Mouse (Mus musculus) forebrain, embryonic 12.5 days (tissue): Measurements from ENCODE around the gene Phlda2. TPM values are rescaled to one million over a fixed set of nuclear protein-coding genes. Genes with fewer than 3 reads are reported as not detected.

Experiments used
- ATAC-seq: fragments of 200-750 bp; cut with Nextera tagmentation; 2 replicates; pipeline ENCODE4 v1.8.0; 2017; ENCODE audit warnings: moderate TSS enrichment; ENCODE audit not compliant: low FRiP score
- H3K27ac ChIP-seq: fragments of 300-500 bp; sonication (generic); 2 replicates; pipeline ENCODE4 v1.5.1; 2016; ENCODE audit warnings: mild to moderate bottlenecking
- H3K27me3 ChIP-seq: fragments of 300-500 bp; sonication (generic); 2 replicates; pipeline ENCODE4 v1.6.1; 2016; ENCODE audit warnings: mild to moderate bottlenecking
- H3K36me3 ChIP-seq: fragments of 300-500 bp; sonication (generic); replicated peaks from 2 replicates; pipeline ENCODE4 v1.6.1; 2016; ENCODE audit warnings: mild to moderate bottlenecking
- H3K4me1 ChIP-seq: fragments of 300-500 bp; sonication (generic); 2 replicates; pipeline ENCODE4 v1.6.1; 2016
- H3K4me2 ChIP-seq: fragments of 300-500 bp; sonication (generic); 2 replicates; pipeline ENCODE4 v1.6.1; 2016; ENCODE audit warnings: mild to moderate bottlenecking, moderate library complexity
- H3K4me3 ChIP-seq: fragments of 300-500 bp; sonication (generic); replicated peaks from 2 replicates; pipeline ENCODE4 v1.5.1; 2016; ENCODE audit warnings: mild to moderate bottlenecking
- H3K9ac ChIP-seq: fragments of 300-500 bp; sonication (generic); 2 replicates; pipeline ENCODE4 v1.6.1; 2016; ENCODE audit warnings: mild to moderate bottlenecking
- H3K9me3 ChIP-seq: fragments of 300-500 bp; sonication (generic); 2 replicates; pipeline ENCODE4 v1.6.1; 2016
- WGBS: fragments of 180-500 bp; shearing (Covaris S2); methylation state at CpG from one replicate; pipeline ENCODE4 v1.1.7; 2016; 5-methylcytosine and 5-hydroxymethylcytosine counted together
- polyA plus RNA-seq: library from polyadenylated mRNA; unstranded; fragments of >200 nt; fragmentation: Nextera tagmentation; extraction: Ambion mirVana; gene quantifications from 2 replicates; pipeline ENCODE4 v1.2.1, GENCODE M21; 2016

Phlda2 gene
- polyA plus RNA-seq, 1 experiment from 2014 or later: 0.79 TPM

- Histone ChIP-seq H3K4me2 (no peak overlapping the region), H3K4me3 (no peak overlapping the region), H3K4me1 (peaks cover 14% of the 10 kb centered on the region), H3K36me3 (no peaks in the 10 kb centered on the region), H3K27me3 (peaks cover 53% of the 10 kb centered on the region), H3K27ac (no peak overlapping the region), H3K9me3 (no peaks in the 10 kb centered on the region), H3K9ac (no peak overlapping the region)
- ATAC-seq: no peak
- WGBS: 82% methylated on average over 4 of the region's 4 CpGs
Observed at GRCm38 (mm10) chr7:143498584-143498983, 4.4 kb downstream of the Phlda2 start.

DNA sequence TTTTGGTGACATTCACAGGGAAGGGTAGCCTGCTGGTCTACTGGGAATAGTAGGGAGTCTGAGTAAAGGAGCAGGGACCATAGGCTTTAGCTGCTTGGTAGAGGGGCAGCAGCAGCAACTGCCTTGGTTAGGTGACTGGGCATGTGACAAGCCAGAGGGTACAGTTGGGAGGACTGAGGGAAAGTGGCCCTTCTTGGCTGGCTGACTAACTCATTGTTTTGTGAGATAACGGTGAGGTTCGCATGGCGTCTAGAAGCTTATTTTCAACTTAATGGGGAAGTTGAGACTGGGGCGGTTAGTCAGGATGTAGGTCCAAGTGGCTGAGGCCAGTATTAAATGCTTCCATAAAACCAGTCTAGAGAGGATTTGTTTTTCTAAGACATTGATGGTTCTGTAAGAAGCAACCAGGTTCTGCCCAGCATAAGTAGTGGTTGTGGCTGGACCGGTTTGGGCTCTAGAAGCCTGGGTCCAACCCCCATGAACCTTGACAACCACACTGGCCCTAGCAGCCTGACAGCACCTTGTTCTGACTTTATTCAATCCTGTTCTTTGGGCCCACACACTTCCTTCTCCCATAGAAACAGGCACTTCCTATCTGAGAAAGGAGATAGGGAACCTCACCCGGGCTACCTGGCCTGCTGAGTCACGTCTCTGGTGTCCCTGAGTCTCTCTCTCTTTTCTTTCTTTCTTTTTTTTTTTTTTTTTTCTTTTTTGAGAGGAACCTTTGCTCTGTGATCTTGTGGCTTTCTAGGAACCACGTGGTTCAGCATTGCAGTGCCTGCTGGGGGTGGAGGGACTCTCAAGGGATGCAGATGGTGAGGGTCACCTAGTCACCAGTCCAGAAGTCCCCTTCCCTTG lies 7.6 kb downstream of the Phlda2 start:
- H3K4me2 ChIP-seq: no peak overlapping the region
- WGBS: 82% methylated on average over 8 of the region's 8 CpGs
- no peak for ATAC-seq
- H3K4me3 ChIP-seq: no peak overlapping the region
- H3K27me3 ChIP-seq: peaks cover 36% of the 10 kb centered on the region
- H3K4me1 ChIP-seq: no peaks in the 10 kb centered on the region
- H3K36me3 ChIP-seq: no peaks in the 10 kb centered on the region
- H3K9me3 ChIP-seq: no peaks in the 10 kb centered on the region
- no peak overlapping the region for H3K9ac ChIP-seq
- no peak overlapping the region for H3K27ac ChIP-seq

GRCm38 (mm10) chr7:143493616-143494126 lies 9.3 kb downstream of the Phlda2 start:
- no peaks in the 10 kb centered on the region for H3K9me3 ChIP-seq
- no peak overlapping the region for H3K27ac ChIP-seq
- H3K4me2 ChIP-seq: no peak overlapping the region
- WGBS: 88% methylated on average over 6 of the region's 6 CpGs
- no peak overlapping the region for H3K9ac ChIP-seq
- H3K36me3 ChIP-seq: no peaks in the 10 kb centered on the region
- no peaks in the 10 kb centered on the region for H3K4me1 ChIP-seq
- peaks cover 29% of the 10 kb centered on the region for H3K27me3 ChIP-seq
- H3K4me3 ChIP-seq: no peak overlapping the region
- ATAC-seq: no peak

DNA sequence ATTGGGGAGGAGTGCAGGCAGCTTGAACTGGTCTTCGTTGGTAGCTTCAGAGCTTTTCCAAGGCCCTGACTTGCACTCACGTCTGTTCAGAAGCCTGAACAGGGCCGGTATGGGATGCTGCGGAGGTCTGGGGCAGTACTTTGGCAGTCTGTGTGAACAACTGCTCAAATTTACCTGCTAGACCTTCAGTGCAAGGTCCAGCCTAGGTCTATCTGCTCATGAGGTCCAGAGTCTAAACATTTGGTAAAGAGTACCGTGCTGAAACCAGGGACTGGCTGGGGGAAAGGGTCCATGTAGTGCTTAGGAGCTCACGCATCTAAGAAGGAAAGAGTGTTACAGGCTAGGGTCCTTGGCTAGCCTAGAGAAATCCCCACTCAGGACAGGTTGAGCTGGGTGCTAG lies 13.2 kb downstream of the Phlda2 start:
- 82% methylated on average over 6 of the region's 6 CpGs for WGBS
- no peak for ATAC-seq
- Histone ChIP-seq H3K9ac (no peak overlapping the region), H3K4me3 (no peak overlapping the region), H3K4me1 (no peaks in the 10 kb centered on the region), H3K9me3 (no peaks in the 10 kb centered on the region), H3K4me2 (no peak overlapping the region), H3K36me3 (no peaks in the 10 kb centered on the region), H3K27ac (no peak overlapping the region), H3K27me3 (peaks cover 26% of the 10 kb centered on the region)

GRCm38 (mm10) chr7:143482541-143482940 lies 20.4 kb downstream of the Phlda2 start:
- 8% methylated on average over 6 of the region's 6 CpGs for WGBS
- H3K4me2 ChIP-seq: no peak overlapping the region
- H3K9ac ChIP-seq: no peak overlapping the region
- no peak overlapping the region for H3K4me3 ChIP-seq
- ATAC-seq: no peak
- H3K27ac ChIP-seq: no peak overlapping the region
- no peaks in the 10 kb centered on the region for H3K9me3 ChIP-seq
- no peaks in the 10 kb centered on the region for H3K36me3 ChIP-seq
- peaks cover 7% of the 10 kb centered on the region for H3K4me1 ChIP-seq
- H3K27me3 ChIP-seq: peaks cover 16% of the 10 kb centered on the region

GRCm38 (mm10) chr7:143481806-143482387 lies 21.1 kb downstream of the Phlda2 start:
- Histone ChIP-seq H3K4me2 (no peak overlapping the region), H3K36me3 (no peaks in the 10 kb centered on the region), H3K4me1 (peaks cover 7% of the 10 kb centered on the region), H3K27me3 (peaks cover 16% of the 10 kb centered on the region), H3K9ac (no peak overlapping the region), H3K4me3 (no peak overlapping the region), H3K27ac (no peak overlapping the region), H3K9me3 (no peaks in the 10 kb centered on the region)
- ATAC-seq: no peak
- 52% methylated on average over 5 of the region's 5 CpGs for WGBS

GRCm38 (mm10) chr7:143480498-143480897 lies 22.5 kb downstream of the Phlda2 start:
- no peaks in the 10 kb centered on the region for H3K36me3 ChIP-seq
- peaks cover 7% of the 10 kb centered on the region for H3K4me1 ChIP-seq
- WGBS: 35% methylated on average over 13 of the region's 13 CpGs

GRCm38 (mm10) chr7:143477800-143478199 lies 25.1 kb downstream of the Phlda2 start:
- Histone ChIP-seq H3K9me3 (no peaks in the 10 kb centered on the region), H3K9ac (no peak overlapping the region), H3K27ac (no peak overlapping the region), H3K4me2 (no peak overlapping the region), H3K36me3 (no peaks in the 10 kb centered on the region), H3K4me3 (no peak overlapping the region), H3K27me3 (peaks cover 25% of the 10 kb centered on the region), H3K4me1 (peaks cover 6% of the 10 kb centered on the region)
- no peak for ATAC-seq
- WGBS: 90% methylated on average over 5 of the region's 5 CpGs

More at GRCm38 (mm10) chr7:143480498-143480897, 22.5 kb downstream of the Phlda2 start:
- Histone ChIP-seq H3K9me3 (no peaks in the 10 kb centered on the region), H3K27ac (no peak overlapping the region), H3K9ac (no peak overlapping the region), H3K27me3 (peaks cover 20% of the 10 kb centered on the region), H3K4me3 (no peak overlapping the region), H3K4me2 (no peak overlapping the region)
- no peak for ATAC-seq

DNA sequence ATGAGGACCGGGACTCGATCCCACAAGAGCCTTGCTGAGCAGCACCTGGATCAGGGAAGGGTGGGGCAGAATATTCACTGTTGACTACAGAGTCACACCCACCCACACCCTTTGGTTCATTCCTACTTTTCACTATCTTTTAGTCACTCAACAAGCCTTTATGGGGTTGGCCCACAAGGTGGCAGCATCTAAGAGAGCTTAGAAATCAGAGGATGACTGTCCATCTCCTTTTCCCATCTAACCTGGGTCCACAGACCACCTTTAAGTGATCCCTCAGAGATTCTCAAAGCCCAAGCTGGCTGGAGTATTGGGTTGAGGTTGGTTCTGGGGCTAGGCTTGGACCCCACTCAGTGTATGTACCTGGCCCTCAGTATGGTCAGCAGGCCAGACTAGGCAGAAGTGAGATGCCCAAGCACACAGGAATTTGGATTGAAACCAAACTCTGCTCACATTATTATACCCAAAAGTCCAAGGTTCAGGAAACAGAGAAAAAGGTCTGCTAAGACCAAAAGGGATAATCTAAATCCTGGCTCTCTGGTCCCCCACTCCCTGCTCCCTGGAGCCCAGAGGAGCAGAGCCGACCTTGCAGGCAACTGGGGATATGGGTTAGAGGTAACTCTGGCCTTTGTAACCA lies 26.1 kb downstream of the Phlda2 start:
- H3K27me3 ChIP-seq: peaks cover 27% of the 10 kb centered on the region
- no peak overlapping the region for H3K4me2 ChIP-seq
- WGBS: 92% methylated on average over 3 of the region's 3 CpGs
- H3K27ac ChIP-seq: no peak overlapping the region
- no peaks in the 10 kb centered on the region for H3K9me3 ChIP-seq
- ATAC-seq: no peak
- no peaks in the 10 kb centered on the region for H3K36me3 ChIP-seq
- no peak overlapping the region for H3K4me3 ChIP-seq
- H3K4me1 ChIP-seq: no peaks in the 10 kb centered on the region
- no peak overlapping the region for H3K9ac ChIP-seq

GRCm38 (mm10) chr7:143475876-143476275 lies 27.1 kb downstream of the Phlda2 start:
- Histone ChIP-seq H3K4me3 (no peak overlapping the region), H3K9ac (no peak overlapping the region), H3K36me3 (no peaks in the 10 kb centered on the region), H3K9me3 (no peaks in the 10 kb centered on the region), H3K4me1 (no peaks in the 10 kb centered on the region), H3K4me2 (no peak overlapping the region), H3K27ac (no peak overlapping the region), H3K27me3 (peaks cover 22% of the 10 kb centered on the region)
- 80% methylated on average over 11 of the region's 11 CpGs for WGBS
- ATAC-seq: no peak

GRCm38 (mm10) chr7:143474811-143475210 lies 28.1 kb downstream of the Phlda2 start:
- 24% methylated on average over 10 of the region's 10 CpGs for WGBS
- ATAC-seq: no peak

GRCm38 (mm10) chr7:143473347-143474101 lies 29.4 kb downstream of the Phlda2 start, which contains the start of gene Slc22a18:
Slc22a18 (plus strand) TSS chr7:143473736.
- Histone ChIP-seq H3K4me3 (no peak within 1 kb of the TSS), H3K9me3 (no peaks in the 10 kb centered on the region), H3K27me3 (peaks cover 39% of the 10 kb centered on the region), H3K36me3 (no peaks in the 10 kb centered on the region), H3K4me1 (peaks cover 8% of the 10 kb centered on the region), H3K4me2 (no peak within 1 kb of the TSS), H3K9ac (no peak within 1 kb of the TSS), H3K27ac (no peak within 1 kb of the TSS)
- ATAC-seq: no peak
- WGBS: 46% methylated on average over 4 of the region's 4 CpGs

More at GRCm38 (mm10) chr7:143474811-143475210, 28.1 kb downstream of the Phlda2 start:
- peaks cover 1% of the 10 kb centered on the region; the same call in 1 of the 2 replicates for H3K4me1 ChIP-seq
- no peak overlapping the region for H3K9ac ChIP-seq
- H3K27ac ChIP-seq: no peak overlapping the region
- no peaks in the 10 kb centered on the region for H3K9me3 ChIP-seq
- no peak overlapping the region for H3K4me2 ChIP-seq
- H3K36me3 ChIP-seq: no peaks in the 10 kb centered on the region
- H3K4me3 ChIP-seq: no peak overlapping the region
- H3K27me3 ChIP-seq: peaks cover 26% of the 10 kb centered on the region
